Mouse (Mus musculus) liver, embryonic 12.5 days (tissue): Measurements from ENCODE around the gene Acly. TPM values are rescaled to one million over a fixed set of nuclear protein-coding genes. Genes with fewer than 3 reads are reported as not detected.

Source experiments
- ATAC-seq: fragments of 200-750 bp; cut with Nextera tagmentation; 2 replicates; pipeline ENCODE4 v1.8.0; 2017; ENCODE audit warnings: moderate number of reproducible peaks, mild to moderate bottlenecking, moderate library complexity
- H3K27ac ChIP-seq: fragments of 300-500 bp; sonication (generic); 2 replicates; pipeline ENCODE4 v1.5.1; 2016; ENCODE audit warnings: mild to moderate bottlenecking
- H3K27me3 ChIP-seq: fragments of 300-500 bp; sonication (generic); replicated peaks from 2 replicates; pipeline ENCODE4 v1.6.1; 2016; ENCODE audit warnings: mild to moderate bottlenecking, moderate library complexity
- H3K36me3 ChIP-seq: fragments of 300-500 bp; sonication (generic); 2 replicates; pipeline ENCODE4 v1.6.1; 2016; ENCODE audit warnings: mild to moderate bottlenecking, moderate library complexity
- H3K4me1 ChIP-seq: fragments of 300-500 bp; sonication (generic); 2 replicates; pipeline ENCODE4 v1.6.1; 2016
- H3K4me2 ChIP-seq: fragments of 300-500 bp; sonication (generic); 2 replicates; pipeline ENCODE4 v1.6.1; 2016; ENCODE audit warnings: mild to moderate bottlenecking, moderate library complexity
- H3K4me3 ChIP-seq: fragments of 300-500 bp; sonication (generic); 2 replicates; pipeline ENCODE4 v1.5.1; 2016; ENCODE audit warnings: mild to moderate bottlenecking, moderate library complexity
- H3K9ac ChIP-seq: fragments of 300-500 bp; sonication (generic); 2 replicates; pipeline ENCODE4 v1.6.1; 2016; ENCODE audit warnings: mild to moderate bottlenecking, moderate library complexity
- H3K9me3 ChIP-seq: fragments of 300-500 bp; sonication (generic); replicated peaks from 2 replicates; pipeline ENCODE4 v1.6.1; 2016; ENCODE audit warnings: mild to moderate bottlenecking, moderate library complexity
- WGBS: fragments of 180-500 bp; shearing (Covaris S2); methylation state at CpG from one replicate; pipeline ENCODE4 v1.1.7; 2016; ENCODE audit not compliant: insufficient replicate concordance; 5-methylcytosine and 5-hydroxymethylcytosine counted together
- microRNA-seq: library from miRNA; unstranded; fragments of <30 nt; microRNA quantifications from one replicate; pipeline ENCODE4, GENCODE M21; 2017
- polyA plus RNA-seq: library from polyadenylated mRNA; unstranded; fragments of >200 nt; fragmentation: Nextera tagmentation; extraction: Ambion mirVana; gene quantifications from 2 replicates; pipeline ENCODE4 v1.2.1, GENCODE M21; 2016

The Acly gene
- polyA plus RNA-seq, 1 experiment from 2014 or later, result 135 TPM

- Histone ChIP-seq H3K27me3 (no peaks in the 10 kb centered on the region), H3K4me1 (peaks cover 5% of the 10 kb centered on the region; the same call in 1 of the 2 replicates), H3K27ac (no peak overlapping the region), H3K4me2 (no peak overlapping the region), H3K9me3 (no peaks in the 10 kb centered on the region), H3K36me3 (peaks cover 44% of the 10 kb centered on the region), H3K4me3 (no peak overlapping the region), H3K9ac (no peak overlapping the region)
- 69% methylated on average over 5 of the region's 5 CpGs for WGBS
- no peak for ATAC-seq
Measured at GRCm38 (mm10) chr11:100432002-100432401, 95.8 kb downstream of the Acly start.

GRCm38 (mm10) chr11:100430052-100430451 is 97.7 kb downstream of the Acly start:
- H3K4me2 ChIP-seq, result no peak overlapping the region
- no peaks in the 10 kb centered on the region for H3K9me3 ChIP-seq
- no peak overlapping the region for H3K4me3 ChIP-seq
- H3K27ac ChIP-seq, result no peak overlapping the region
- 86% methylated on average over 7 of the region's 7 CpGs for WGBS
- no peaks in the 10 kb centered on the region for H3K27me3 ChIP-seq
- peaks cover 18% of the 10 kb centered on the region for H3K4me1 ChIP-seq
- no peak overlapping the region for H3K9ac ChIP-seq
- H3K36me3 ChIP-seq, result peaks cover 26% of the 10 kb centered on the region
- ATAC-seq, result no peak

GRCm38 (mm10) chr11:100428612-100429199 is 99.1 kb downstream of the Acly start:
- Histone ChIP-seq H3K36me3 (peaks cover 28% of the 10 kb centered on the region), H3K4me2 (no peak overlapping the region), H3K4me3 (no peak overlapping the region), H3K4me1 (peaks cover 18% of the 10 kb centered on the region), H3K9ac (no peak overlapping the region), H3K27me3 (no peaks in the 10 kb centered on the region), H3K9me3 (no peaks in the 10 kb centered on the region), H3K27ac (no peak overlapping the region)
- WGBS, result 63% methylated on average over 9 of the region's 9 CpGs
- no peak for ATAC-seq

GRCm38 (mm10) chr11:100426820-100427219 is 101.0 kb downstream of the Acly start:
- peaks cover 21% of the 10 kb centered on the region for H3K36me3 ChIP-seq
- ATAC-seq, result no peak

More at GRCm38 (mm10) chr11:100426820-100427219, 101.0 kb downstream of the Acly start:
- H3K27ac ChIP-seq, result no peak overlapping the region
- no peaks in the 10 kb centered on the region for H3K27me3 ChIP-seq
- no peak overlapping the region for H3K4me3 ChIP-seq
- peaks cover 13% of the 10 kb centered on the region for H3K4me1 ChIP-seq
- no peaks in the 10 kb centered on the region for H3K9me3 ChIP-seq
- no peak overlapping the region for H3K4me2 ChIP-seq
- 66% methylated on average over 3 of the region's 3 CpGs for WGBS
- no peak overlapping the region for H3K9ac ChIP-seq

Small RNAs within 50 kb of the gene (microRNA-seq; reads per million reads assigned to microRNA genes)
- not detected for gene Gm27374
- gene Mir7116, result not detected

Other genes with a start within 250 kb of the Acly start
- 1,823 and 1,858 TPM in 2 replicates for gene Eif1, start 208.1 kb downstream of the Acly start, polyA plus RNA-seq
- not detected in 2 replicates for gene Gast, start 193.6 kb downstream of the Acly start, polyA plus RNA-seq
- gene Hap1, start 171.9 kb downstream of the Acly start, polyA plus RNA-seq, result 0.43 and 0.47 TPM in 2 replicates
- gene Jup, start 130.2 kb downstream of the Acly start, polyA plus RNA-seq, result 23.9 and 24.3 TPM in 2 replicates
- 11.0 and 11.2 TPM in 2 replicates for gene P3h4, start 113.2 kb downstream of the Acly start, polyA plus RNA-seq
- 20.1 and 23.8 TPM in 2 replicates for gene Fkbp10, start 112.3 kb downstream of the Acly start, polyA plus RNA-seq
- 38.3 and 38.6 TPM in 2 replicates for gene Nt5c3b, start 86.2 kb downstream of the Acly start, polyA plus RNA-seq
- gene Klhl10, start 86.1 kb downstream of the Acly start, polyA plus RNA-seq, result 0.12 and 0.32 TPM in 2 replicates
- gene Klhl11, start 55.3 kb downstream of the Acly start, polyA plus RNA-seq, result 3.6 and 4.8 TPM in 2 replicates
- gene Ttc25, start 17.6 kb upstream of the Acly start, polyA plus RNA-seq, result 0.10 and 0.14 TPM in 2 replicates
- 12.9 and 15.1 TPM in 2 replicates for gene Cnp, start 46.9 kb upstream of the Acly start, polyA plus RNA-seq
- gene Nkiras2, start 91.2 kb upstream of the Acly start, polyA plus RNA-seq, result 22.5 and 24.4 TPM in 2 replicates
- gene Dnajc7, start 92.2 kb upstream of the Acly start, polyA plus RNA-seq, result 109 and 122 TPM in 2 replicates
- 0.32 TPM in 1 of 2 replicates, not detected in the other for gene Zfp385c, start 164.5 kb upstream of the Acly start, polyA plus RNA-seq
- gene Dhx58, start 176.3 kb upstream of the Acly start, polyA plus RNA-seq, result 1.5 and 2.1 TPM in 2 replicates
- 39.4 and 40.2 TPM in 2 replicates for gene Kat2a, start 184.5 kb upstream of the Acly start, polyA plus RNA-seq
- gene Hspb9, start 185.8 kb upstream of the Acly start, polyA plus RNA-seq, result 0.29 and 0.33 TPM in 2 replicates
- 15.9 and 18.1 TPM in 2 replicates for gene Rab5c, start 210.2 kb upstream of the Acly start, polyA plus RNA-seq
- gene Kcnh4, start 231.9 kb upstream of the Acly start, polyA plus RNA-seq, result not detected in 2 replicates
- not detected in 2 replicates for gene Hcrt, start 234.9 kb upstream of the Acly start, polyA plus RNA-seq
- 2.1 and 2.4 TPM in 2 replicates for gene Ghdc, start 243.0 kb upstream of the Acly start, polyA plus RNA-seq